Mouse (Mus musculus) 416B (cell line): ENCODE measurements at regions not wholly inside any gene's neighbourhood (a gene's known extent, or its start where the extent isn't known, plus 50 kb on each side); places are given as distances from the start of the nearest gene placed in this dataset.
A peak's percentile ranks its signal among the peaks of the same experiment; 100 is the strongest.
"Not testable (repeated sequence)": the region's sequence is repeated elsewhere in the genome, so short reads cannot be mapped to it uniquely, and the experiment has no call there.

Experiments used
- DNase-seq: peaks from one replicate; pipeline ENCODE4 v3.0.0; 2011; ENCODE audit warnings: low read depth

GRCm38 (mm10) chr13:28840142-28840541 lies 113.4 kb downstream of the Sox4 start:
- DNase-seq, result no peak

- peak; percentile 93 for DNase-seq
These were observed 114.4 kb downstream of the Sox4 start for GRCm38 (mm10) chr13:28839084-28839483.

GRCm38 (mm10) chr13:28838216-28838615 lies 115.3 kb downstream of the Sox4 start:
- no peak for DNase-seq

- DNase-seq, result not testable (repeated sequence)
These were observed 116.3 kb downstream of the Sox4 start for GRCm38 (mm10) chr13:28837196-28837595.

- DNase-seq, result no peak
These were observed 119.8 kb downstream of the Sox4 start for GRCm38 (mm10) chr13:28833700-28834065.

- peak; percentile 57 for DNase-seq
These were observed 120.4 kb downstream of the Sox4 start for GRCm38 (mm10) chr13:28832855-28833699.

- peak; percentile 38 for DNase-seq
These were observed 127.2 kb downstream of the Sox4 start for GRCm38 (mm10) chr13:28826284-28826683.

GRCm38 (mm10) chr13:28823985-28824384 lies 129.5 kb downstream of the Sox4 start:
- DNase-seq, result no peak

GRCm38 (mm10) chr13:28823311-28823880 lies 130.1 kb downstream of the Sox4 start:
- DNase-seq, result peak; percentile 37

- DNase-seq, result no peak
These were observed 132.5 kb downstream of the Sox4 start for GRCm38 (mm10) chr13:28820868-28821533.

GRCm38 (mm10) chr13:28814127-28814526 lies 139.4 kb downstream of the Sox4 start:
- no peak for DNase-seq

- DNase-seq, result no peak
These were observed 141.6 kb downstream of the Sox4 start for GRCm38 (mm10) chr13:28811667-28812575.

GRCm38 (mm10) chr13:28811081-28811439 lies 142.5 kb downstream of the Sox4 start:
- DNase-seq, result peak; percentile 58

GRCm38 (mm10) chr13:28810326-28811080 lies 143.0 kb downstream of the Sox4 start:
- no peak for DNase-seq

GRCm38 (mm10) chr13:28805302-28805701 lies 148.2 kb downstream of the Sox4 start:
- peak; percentile 20 for DNase-seq

GRCm38 (mm10) chr13:28801210-28801954 lies 152.1 kb downstream of the Sox4 start:
- no peak for DNase-seq

GRCm38 (mm10) chr13:28800676-28801075 lies 152.8 kb downstream of the Sox4 start:
- no peak for DNase-seq

GRCm38 (mm10) chr13:28799474-28799873 lies 154.0 kb downstream of the Sox4 start:
- DNase-seq, result no peak

- no peak for DNase-seq
These were observed 155.7 kb downstream of the Sox4 start for GRCm38 (mm10) chr13:28797617-28798475.

- no peak for DNase-seq
These were observed 158.2 kb downstream of the Sox4 start for GRCm38 (mm10) chr13:28795274-28795673.
